In genomic region chr8:121560432-121561100, GRCm38 (mm10) we compare ENCODE assay signal across 30 mouse cellular contexts. TPM values are rescaled to one million over a fixed set of nuclear protein-coding genes. Genes with fewer than 3 reads are reported as not detected.
DNase-seq lines count a peak whose midpoint lies in the region.
"Had no signal": no experiment of that assay in that cellular context is flagged by ENCODE, and none has a peak within 500 bp of the region (broad histone marks: within the 10 kb centered on the region; RNA-seq: fewer than 3 reads in every experiment).

No protein-coding gene starts in this region.

- peak; percentile 63 for DNase-seq in adrenal gland, adult 2 months
- no peak for DNase-seq in adrenal gland, adult 18-20 months (ENCODE audit: low spot score in 2 of 2)
- peak; percentile 44 for DNase-seq in cerebellum, adult 9-11 months
- no peak for DNase-seq in cerebellum, adult 8-10 months
- DNase-seq in heart, adult 11 months = peak; percentile 92
- no peak for DNase-seq in heart, adult 8-10 months (ENCODE audit: low spot score)
- DNase-seq in brain, adult 2 months (ENCODE audit: low read depth, low spot score) = peak; percentile 53
- DNase-seq: adrenal gland, postnatal 14 days; cerebellum, adult 18-20 months; embryo, embryonic 11 days; gastrocnemius, postnatal 25 days; heart, postnatal 10 days; heart, postnatal 36 days; kidney, adult 2 months had no signal

RNA-seq across cellular contexts. Expression of gene 1700018B08Rik, which starts 16.4 kb away (rescaled TPM):
- total RNA-seq in adrenal gland, adult 2 months (2021) = not detected
- not detected in 2 replicates for polyA plus RNA-seq in adrenal gland, adult 2 months (2012; rRNA removed)
- not detected for total RNA-seq in adrenal gland, adult 18-20 months (2021)
- not detected for total RNA-seq in heart, adult 8-10 months (2022)
- total RNA-seq: adrenal gland, postnatal 14 days; adrenal gland, postnatal 4 days; gastrocnemius, postnatal 25 days; granulocyte monocyte progenitor cell, adult 5-6 weeks; heart, postnatal 10 days; heart, postnatal 36 days had no signal
- polyA plus RNA-seq: activated CD4-positive, CD25-positive, alpha-beta regulatory T cell, adult 4 months; brain, embryonic 14.5 days; cortical plate, adult 2 months; embryonic facial prominence, embryonic 10.5 days; embryonic facial prominence, embryonic 13.5 days; erythroblast, embryonic 14.5 days; forebrain, embryonic 12.5 days; forebrain, embryonic 15.5 days; heart, embryonic 12.5 days; heart, embryonic 15.5 days; hindbrain, embryonic 10.5 days; hindbrain, embryonic 15.5 days; intestine, embryonic 14.5 days; intestine, postnatal 0 days; kidney, adult 2 months had no signal

RNA-seq across cellular contexts. Expression of gene Fbxo31, which starts 18.0 kb away (rescaled TPM):
- 10 to 100 TPM; 35.1 to 40.0 TPM for total RNA-seq in adrenal gland, adult 2 months (2021)
- polyA plus RNA-seq in adrenal gland, adult 2 months (2012; rRNA removed) = 61.4 and 73.9 TPM in 2 replicates
- 10 to 100 TPM; 33.6 to 45.0 TPM for total RNA-seq in adrenal gland, adult 18-20 months (2021)
- 100 to 1,000 TPM in 2 of 4 experiments, 10 to 100 TPM in 2; 93.3 to 137 (median 102) TPM for total RNA-seq in heart, adult 8-10 months (2022)

RNA-seq across cellular contexts. Expression of gene Map1lc3b, which starts 29.6 kb away (rescaled TPM):
- 100 to 1,000 TPM; 169 to 183 TPM for total RNA-seq in adrenal gland, adult 2 months (2021)
- 92.0 and 145 TPM in 2 replicates for polyA plus RNA-seq in adrenal gland, adult 2 months (2012; rRNA removed)
- total RNA-seq in adrenal gland, adult 18-20 months (2021) = 100 to 1,000 TPM; 177 to 185 TPM
- total RNA-seq in heart, adult 8-10 months (2022) = 100 to 1,000 TPM; 264 to 289 (median 284) TPM

Comparison
In these comparisons a context has a peak if more than half of its experiments do, and no peak if none do; other contexts are left out.
1. DNase-seq: peak in adrenal gland, adult 2 months (single experiment), cerebellum, adult 9-11 months (single experiment), heart, adult 11 months (single experiment) and brain, adult 2 months (single experiment); none in adrenal gland, adult 18-20 months (0 of 2), cerebellum, adult 8-10 months (single experiment) and heart, adult 8-10 months (single experiment).